Mouse (Mus musculus) forebrain, embryonic 16.5 days (tissue): ENCODE results near the gene Nav2. TPM values are rescaled to one million over a fixed set of nuclear protein-coding genes. Genes with fewer than 3 reads are reported as not detected.

ENCODE experiments used
- ATAC-seq: fragments of 200-750 bp; cut with Nextera tagmentation; 2 replicates; pipeline ENCODE4 v1.8.0; 2017; ENCODE audit warnings: mild to moderate bottlenecking, moderate library complexity
- H3K27ac ChIP-seq: fragments of 300-500 bp; sonication (generic); 2 replicates; pipeline ENCODE4 v1.5.1; 2014; ENCODE audit warnings: low read length, control low read depth
- H3K27me3 ChIP-seq: fragments of 300-500 bp; sonication (generic); replicated peaks from 2 replicates; pipeline ENCODE4 v1.6.1; 2014; ENCODE audit warnings: low read length; ENCODE audit not compliant: control insufficient read depth, insufficient read depth
- H3K36me3 ChIP-seq: fragments of 300-500 bp; sonication (generic); 2 replicates; pipeline ENCODE4 v1.6.1; 2014; ENCODE audit not compliant: control insufficient read depth, insufficient read depth
- H3K4me1 ChIP-seq: fragments of 300-500 bp; sonication (generic); replicated peaks from 2 replicates; pipeline ENCODE4 v1.6.1; 2014; ENCODE audit warnings: low read length; ENCODE audit not compliant: control insufficient read depth, insufficient read depth
- H3K4me2 ChIP-seq: fragments of 300-500 bp; sonication (generic); 2 replicates; pipeline ENCODE4 v1.6.1; 2014; ENCODE audit warnings: mild to moderate bottlenecking, low read length, control low read depth
- H3K4me3 ChIP-seq: fragments of 300-500 bp; sonication (generic); replicated peaks from 2 replicates; pipeline ENCODE4 v1.5.1; 2014; ENCODE audit warnings: mild to moderate bottlenecking, low read length, control low read depth
- H3K9ac ChIP-seq: fragments of 300-500 bp; sonication (generic); replicated peaks from 2 replicates; pipeline ENCODE4 v1.6.1; 2014; ENCODE audit warnings: low read depth, low read length, control low read depth
- H3K9me3 ChIP-seq: fragments of 300-500 bp; sonication (generic); 2 replicates; pipeline ENCODE4 v1.6.1; 2016; ENCODE audit warnings: low read length; ENCODE audit not compliant: control insufficient read depth
- WGBS: fragments of 180-500 bp; shearing (Covaris S2); extraction: QIAGEN DNeasy Blood & Tissue Kit; methylation state at CpG from one replicate; pipeline ENCODE4 v1.1.7; 2014; 5-methylcytosine and 5-hydroxymethylcytosine counted together
- polyA plus RNA-seq: library from polyadenylated mRNA; unstranded; fragments of >200 nt; fragmentation: Nextera tagmentation; extraction: Ambion mirVana; gene quantifications from 2 replicates; pipeline ENCODE4 v1.2.1, GENCODE M21; 2015

Nav2 gene
- polyA plus RNA-seq, 1 experiment from 2014 or later = 35.2 TPM

DNA sequence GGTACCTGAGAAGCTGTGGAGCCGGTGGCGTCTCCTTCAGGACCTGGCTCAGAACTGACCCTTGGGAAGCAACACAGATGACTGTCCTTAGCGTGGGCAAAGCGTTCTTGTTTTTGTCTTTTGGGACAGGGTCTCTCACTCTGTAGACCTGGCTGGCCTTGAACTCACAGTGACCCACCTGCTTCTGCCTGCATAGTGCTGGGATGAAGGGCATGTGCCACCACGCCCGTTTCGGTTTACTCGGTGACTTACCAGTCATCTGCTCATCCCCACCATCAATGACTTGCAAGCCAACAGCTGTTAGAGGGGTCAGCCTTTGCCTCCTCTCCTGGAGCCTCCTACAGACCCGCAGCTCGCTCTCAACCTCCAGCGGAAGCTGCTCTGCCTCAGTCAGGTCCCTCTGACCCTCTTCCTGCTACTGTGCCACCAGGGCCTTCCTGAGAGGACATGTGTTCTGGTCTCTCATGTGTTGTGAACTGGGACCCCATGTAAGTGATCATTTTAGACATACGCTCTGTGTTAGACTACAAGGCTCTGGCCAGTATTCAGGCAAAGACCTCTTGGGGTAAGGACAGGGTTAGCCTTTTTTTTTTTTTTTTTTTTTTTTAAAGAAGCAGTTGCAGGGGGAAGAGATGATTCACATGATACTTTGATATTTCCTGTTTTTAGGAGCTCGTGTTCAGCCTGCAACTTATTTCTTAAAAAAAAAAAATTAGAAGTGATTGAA lies 342.2 kb downstream of the Nav2 start:
- H3K9me3 ChIP-seq = no peaks in the 10 kb centered on the region
- no peak for ATAC-seq
- H3K4me3 ChIP-seq = no peak overlapping the region
- no peak overlapping the region; the same call in 1 of the 2 replicates for H3K4me2 ChIP-seq
- H3K9ac ChIP-seq = no peak overlapping the region
- no peaks in the 10 kb centered on the region for H3K27me3 ChIP-seq
- 93% methylated on average over 13 of the region's 13 CpGs for WGBS
- H3K36me3 ChIP-seq = no peaks in the 10 kb centered on the region
- no peak overlapping the region for H3K27ac ChIP-seq
- H3K4me1 ChIP-seq = peaks cover 43% of the 10 kb centered on the region

DNA sequence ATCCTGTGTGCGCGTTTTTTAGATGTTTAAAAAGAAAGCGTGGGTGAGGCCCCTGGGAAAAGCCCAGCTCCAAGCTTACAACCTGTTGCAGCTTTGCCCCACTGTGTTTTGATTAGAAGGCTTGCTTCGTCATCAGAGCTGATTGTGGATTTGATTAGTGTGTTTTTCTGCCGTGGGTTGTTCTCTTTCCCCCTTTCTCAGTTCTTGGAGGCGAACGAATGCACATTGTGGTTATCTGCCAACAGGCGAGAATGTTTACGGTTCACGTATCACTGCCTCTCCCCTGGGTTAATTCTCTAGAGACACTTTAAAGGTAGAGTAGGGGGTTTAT lies 342.8 kb downstream of the Nav2 start:
- H3K9ac ChIP-seq = no peak overlapping the region
- H3K9me3 ChIP-seq = no peaks in the 10 kb centered on the region
- H3K4me3 ChIP-seq = no peak overlapping the region
- WGBS = 59% methylated on average over 10 of the region's 10 CpGs
- peaks cover 43% of the 10 kb centered on the region for H3K4me1 ChIP-seq
- no peak overlapping the region for H3K27ac ChIP-seq
- no peaks in the 10 kb centered on the region for H3K27me3 ChIP-seq
- no peak for ATAC-seq
- H3K4me2 ChIP-seq = no peak overlapping the region
- no peaks in the 10 kb centered on the region for H3K36me3 ChIP-seq

DNA sequence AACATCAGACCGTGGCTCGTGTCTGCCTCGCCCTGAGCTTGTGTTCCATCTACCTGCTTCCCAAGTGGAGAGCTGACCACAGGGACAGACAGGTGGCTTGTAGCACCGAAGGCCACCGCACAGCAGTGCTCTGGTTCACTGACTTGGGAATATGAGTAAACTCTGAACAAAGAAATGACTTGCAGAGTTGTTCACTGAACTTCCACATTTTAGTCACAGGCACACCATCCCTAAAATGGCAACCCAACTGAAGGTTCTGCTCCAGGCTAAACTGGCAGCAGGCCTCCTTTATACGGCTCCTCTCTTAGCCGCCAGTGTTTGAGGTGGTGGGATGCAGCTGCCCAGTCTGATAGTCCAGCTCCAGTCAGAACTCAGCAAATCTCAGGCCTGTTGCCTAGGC lies 343.9 kb downstream of the Nav2 start:
- Histone ChIP-seq H3K4me2 (no peak overlapping the region), H3K9ac (no peak overlapping the region), H3K9me3 (no peaks in the 10 kb centered on the region), H3K27me3 (no peaks in the 10 kb centered on the region), H3K4me3 (no peak overlapping the region), H3K4me1 (peaks cover 34% of the 10 kb centered on the region), H3K27ac (no peak overlapping the region), H3K36me3 (no peaks in the 10 kb centered on the region)
- no peak for ATAC-seq
- 93% methylated on average over 7 of the region's 7 CpGs for WGBS

DNA sequence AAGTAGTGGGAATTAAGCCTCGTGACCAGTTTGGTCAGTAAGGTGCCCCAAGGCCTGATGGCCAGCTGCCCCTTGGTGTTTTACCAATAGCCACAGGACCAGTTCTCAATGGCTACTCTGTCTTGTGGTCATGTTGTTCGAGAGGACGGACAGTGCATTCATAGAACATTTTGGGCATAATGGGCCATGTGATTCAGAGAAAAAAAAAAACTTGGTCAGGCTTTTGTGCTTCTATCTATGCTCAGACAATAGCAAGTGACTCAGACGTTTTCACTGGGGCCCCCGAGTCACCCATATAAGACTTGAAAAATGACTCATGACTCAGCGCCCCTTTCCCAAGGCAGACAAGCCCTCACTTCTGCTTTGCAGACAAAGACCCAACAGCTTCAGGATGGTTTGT lies 344.4 kb downstream of the Nav2 start:
- Histone ChIP-seq H3K27me3 (no peaks in the 10 kb centered on the region), H3K4me3 (no peak overlapping the region), H3K36me3 (no peaks in the 10 kb centered on the region), H3K27ac (no peak overlapping the region), H3K4me1 (peaks cover 30% of the 10 kb centered on the region), H3K4me2 (no peak overlapping the region), H3K9ac (no peak overlapping the region), H3K9me3 (no peaks in the 10 kb centered on the region)
- ATAC-seq = no peak
- 66% methylated on average over 6 of the region's 6 CpGs for WGBS

DNA sequence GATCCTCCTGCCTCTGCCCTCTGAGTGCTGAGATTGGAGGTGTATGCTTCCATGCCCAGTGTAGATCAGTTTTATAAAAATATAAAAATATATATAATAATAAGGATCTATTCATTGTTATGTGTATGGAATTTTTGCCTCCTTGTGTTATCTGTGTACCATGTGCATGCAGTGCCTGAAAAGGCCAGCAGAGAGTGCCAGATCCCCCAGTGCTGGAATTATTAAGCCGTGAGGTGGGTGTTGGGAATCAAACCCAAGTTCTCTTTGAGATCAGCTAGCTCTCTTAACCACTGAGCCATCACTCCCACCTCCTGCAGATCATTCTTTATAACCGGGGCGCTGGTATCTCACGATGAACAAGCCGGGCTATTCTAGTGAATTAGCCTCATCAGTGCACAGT lies 346.5 kb downstream of the Nav2 start:
- no peak for ATAC-seq
- Histone ChIP-seq H3K27me3 (no peaks in the 10 kb centered on the region), H3K36me3 (no peaks in the 10 kb centered on the region), H3K9me3 (no peaks in the 10 kb centered on the region), H3K4me2 (no peak overlapping the region), H3K4me1 (peaks cover 16% of the 10 kb centered on the region), H3K4me3 (no peak overlapping the region), H3K27ac (no peak overlapping the region), H3K9ac (no peak overlapping the region)
- WGBS = 89% methylated on average over 5 of the region's 5 CpGs

DNA sequence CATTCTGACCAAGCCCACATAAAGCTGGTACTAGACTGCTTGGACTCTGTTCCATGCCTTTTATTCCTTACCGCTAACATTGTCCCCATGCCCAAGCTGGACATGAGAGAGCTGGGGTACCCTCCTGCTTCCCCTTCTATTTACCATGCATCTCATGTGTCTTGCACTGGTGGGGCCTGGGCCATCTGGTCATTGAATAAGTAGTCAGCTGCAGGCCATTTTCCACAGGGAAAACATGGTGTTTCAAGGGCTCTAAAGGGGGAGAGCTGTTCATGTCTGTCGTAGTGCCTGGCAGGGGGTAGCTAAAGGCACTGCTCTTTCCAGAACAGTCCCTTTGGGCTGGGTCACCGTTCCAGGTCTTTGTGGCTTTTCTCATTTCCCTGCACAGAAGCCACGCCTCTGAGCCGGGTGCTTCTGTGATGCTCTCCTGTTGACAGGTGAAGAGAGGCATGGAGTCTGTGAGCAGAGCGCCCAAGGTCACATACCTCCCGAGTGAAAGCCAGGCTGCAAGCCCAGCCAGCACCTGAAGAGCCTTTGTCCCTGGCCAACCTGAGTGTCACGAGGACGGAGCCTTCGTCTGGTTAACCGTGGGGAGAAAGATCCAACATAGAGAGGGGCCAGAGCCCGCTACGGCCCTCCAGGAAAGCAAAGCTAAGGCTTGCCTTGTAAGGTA lies 348.9 kb downstream of the Nav2 start:
- 81% methylated on average over 13 of the region's 13 CpGs for WGBS

DNA sequence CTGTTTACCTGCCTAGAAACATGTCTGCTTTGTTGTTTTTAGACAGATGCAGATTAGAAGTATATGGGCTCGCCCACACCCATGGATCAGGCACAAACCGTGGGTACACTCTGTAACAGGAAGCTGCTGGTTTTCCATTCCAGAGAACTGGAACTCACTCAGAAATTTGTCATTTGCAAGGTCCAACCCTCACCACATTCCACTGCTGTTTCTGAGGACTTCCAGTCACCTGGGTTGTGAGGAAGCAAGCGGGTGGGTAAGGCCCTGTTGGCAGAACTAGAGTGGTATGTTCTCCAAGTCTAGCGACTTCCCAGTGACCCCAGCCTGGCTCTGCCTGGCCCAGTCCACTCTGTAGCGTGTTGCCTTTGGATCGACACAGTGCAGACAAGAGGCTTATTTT lies 349.6 kb downstream of the Nav2 start:
- Histone ChIP-seq H3K4me3 (no peak overlapping the region), H3K27me3 (no peaks in the 10 kb centered on the region), H3K9ac (no peak overlapping the region), H3K27ac (no peak overlapping the region), H3K9me3 (no peaks in the 10 kb centered on the region), H3K4me1 (peaks cover 19% of the 10 kb centered on the region), H3K4me2 (no peak overlapping the region), H3K36me3 (no peaks in the 10 kb centered on the region)
- 92% methylated on average over 6 of the region's 6 CpGs for WGBS
- ATAC-seq = no peak

More for the DNA sequence above, 348.9 kb downstream of the Nav2 start:
- H3K4me2 ChIP-seq = no peak overlapping the region
- no peaks in the 10 kb centered on the region for H3K9me3 ChIP-seq
- no peaks in the 10 kb centered on the region for H3K36me3 ChIP-seq
- peaks cover 17% of the 10 kb centered on the region for H3K4me1 ChIP-seq
- no peak overlapping the region for H3K4me3 ChIP-seq
- no peak overlapping the region for H3K27ac ChIP-seq
- H3K27me3 ChIP-seq = no peaks in the 10 kb centered on the region
- peak; percentile 16; the same call in 1 of the 2 replicates for ATAC-seq
- H3K9ac ChIP-seq = no peak overlapping the region

DNA sequence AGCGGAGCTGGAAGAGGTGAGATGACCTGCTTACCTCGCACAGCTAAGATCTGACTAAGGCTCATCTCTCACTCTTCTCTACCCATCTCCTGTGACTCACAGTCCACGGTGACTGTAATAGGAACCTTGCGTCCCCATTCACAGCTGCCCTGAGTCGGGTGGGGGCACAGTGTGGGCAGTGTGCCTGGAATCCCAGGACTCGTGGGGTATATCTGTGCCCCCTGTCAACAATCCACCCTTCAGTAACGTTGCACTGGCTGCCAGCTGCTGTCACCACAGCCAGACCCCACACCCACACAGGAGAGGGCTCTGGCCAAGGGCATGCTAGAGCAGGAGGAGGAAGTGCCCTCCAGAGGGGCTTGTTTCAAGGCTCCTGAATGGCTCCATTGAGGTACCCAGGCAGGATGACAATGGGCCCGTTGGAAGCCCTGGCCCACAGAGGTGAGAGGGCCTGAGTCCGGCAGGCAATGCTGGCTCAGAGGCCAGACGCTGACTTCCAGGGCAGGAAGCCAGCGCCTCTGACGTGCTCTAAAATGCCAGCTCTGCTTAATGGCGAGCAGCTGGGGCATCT lies 353.5 kb downstream of the Nav2 start:
- H3K4me3 ChIP-seq = no peak overlapping the region
- ATAC-seq = peak; percentile 48
- H3K27me3 ChIP-seq = no peaks in the 10 kb centered on the region
- no peak overlapping the region for H3K27ac ChIP-seq
- H3K4me2 ChIP-seq = no peak overlapping the region
- H3K4me1 ChIP-seq = peaks cover 34% of the 10 kb centered on the region
- WGBS = 56% methylated on average over 13 of the region's 13 CpGs
- no peak overlapping the region for H3K9ac ChIP-seq
- no peaks in the 10 kb centered on the region for H3K9me3 ChIP-seq
- no peaks in the 10 kb centered on the region for H3K36me3 ChIP-seq

DNA sequence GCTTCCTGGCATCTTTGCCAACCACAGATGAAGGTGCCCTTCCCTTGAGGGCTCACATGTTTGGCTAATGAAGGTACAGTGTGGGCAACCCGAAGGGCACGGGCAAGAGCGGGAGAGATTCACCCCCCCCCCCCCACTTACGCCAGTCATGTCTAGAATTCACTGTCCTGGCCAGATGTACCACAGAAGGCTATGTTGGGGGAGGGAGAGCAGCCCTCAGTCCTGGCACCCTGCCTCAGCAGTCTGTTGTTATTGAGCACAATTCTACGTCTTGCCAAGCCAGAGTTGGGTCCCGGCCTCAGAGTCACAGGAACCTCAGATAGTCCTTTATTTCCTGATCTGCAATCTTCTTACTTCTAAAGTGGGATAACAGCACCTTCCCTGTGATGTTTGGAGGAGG lies 357.9 kb downstream of the Nav2 start:
- H3K4me2 ChIP-seq = no peak overlapping the region
- H3K9me3 ChIP-seq = no peaks in the 10 kb centered on the region
- no peaks in the 10 kb centered on the region for H3K36me3 ChIP-seq
- H3K4me1 ChIP-seq = peaks cover 47% of the 10 kb centered on the region
- 51% methylated on average over 6 of the region's 6 CpGs for WGBS
- H3K27ac ChIP-seq = peak overlapping the region; percentile 58
- no peaks in the 10 kb centered on the region for H3K27me3 ChIP-seq
- H3K9ac ChIP-seq = no peak overlapping the region
- ATAC-seq = peak; percentile 21; the same call in 1 of the 2 replicates
- H3K4me3 ChIP-seq = no peak overlapping the region
